Mouse (Mus musculus) small intestine, adult 2 months (tissue): ENCODE measurements around the gene Gtf2a2.

Experiments used
- CTCF ChIP-seq: fragments of 200-500 bp; IDR thresholded peaks from 2 replicates; pipeline ENCODE4 v1.5.1; 2012; ENCODE audit warnings: low read depth, mild to moderate bottlenecking, control low read depth, inconsistent platforms, low read length, moderate library complexity, mixed read lengths; ENCODE audit not compliant: insufficient replicate concordance, insufficient read length; ENCODE audit errors: extremely low read depth
- POLR2A ChIP-seq: fragments of 200-500 bp; IDR thresholded peaks from 2 replicates; pipeline ENCODE4 v1.6.1; 2012; ENCODE audit warnings: low read depth, mild to moderate bottlenecking, control low read depth, inconsistent platforms, low read length, moderate library complexity

DNA sequence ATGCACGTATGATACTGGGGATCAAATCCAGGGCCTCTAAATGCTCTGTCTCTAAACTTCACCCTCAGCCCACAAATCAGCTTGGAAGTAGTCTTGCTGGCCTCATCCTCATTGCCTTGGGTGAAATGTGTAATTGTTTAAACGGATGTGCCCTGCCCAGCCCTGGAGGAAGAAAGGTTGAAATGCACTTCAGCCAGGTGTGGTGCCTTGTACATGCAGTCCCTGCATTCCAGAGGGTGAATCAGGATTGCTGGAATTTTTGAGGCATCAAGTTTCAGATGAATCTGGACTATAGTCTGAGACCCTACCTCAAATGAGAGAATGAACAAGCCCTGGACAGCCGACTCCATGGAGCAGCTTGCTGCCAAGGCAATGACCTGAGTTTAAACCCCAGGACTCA lies 35.5 kb downstream of the Gtf2a2 start:
- TF ChIP-seq POLR2A = no peak
- TF ChIP-seq CTCF = no peak
